Mouse (Mus musculus) hindbrain, embryonic 13.5 days (tissue): ENCODE data around the gene 2900026A02Rik. TPM values are rescaled to one million over a fixed set of nuclear protein-coding genes. Genes with fewer than 3 reads are reported as not detected.
A peak's percentile ranks its signal among the peaks of the same experiment; 100 is the strongest.

Experiments used
- ATAC-seq: fragments of 200-750 bp; cut with Nextera tagmentation; 2 replicates; pipeline ENCODE4 v1.8.0; 2017; ENCODE audit warnings: moderate TSS enrichment; ENCODE audit not compliant: low FRiP score
- H3K27ac ChIP-seq: fragments of 300-500 bp; sonication (generic); 2 replicates; pipeline ENCODE4 v1.5.1; 2015; ENCODE audit warnings: inconsistent platforms, mild to moderate bottlenecking, moderate library complexity
- H3K27me3 ChIP-seq: fragments of 300-500 bp; sonication (generic); 2 replicates; pipeline ENCODE4 v1.6.1; 2015; ENCODE audit warnings: mild to moderate bottlenecking, inconsistent platforms
- H3K36me3 ChIP-seq: fragments of 300-500 bp; sonication (generic); 2 replicates; pipeline ENCODE4 v1.6.1; 2015; ENCODE audit warnings: mild to moderate bottlenecking, inconsistent platforms
- H3K4me1 ChIP-seq: fragments of 300-500 bp; sonication (generic); replicated peaks from 2 replicates; pipeline ENCODE4 v1.6.1; 2015; ENCODE audit warnings: inconsistent platforms
- H3K4me2 ChIP-seq: fragments of 300-500 bp; sonication (generic); 2 replicates; pipeline ENCODE4 v1.6.1; 2015; ENCODE audit warnings: inconsistent platforms, mild to moderate bottlenecking, moderate library complexity
- H3K4me3 ChIP-seq: fragments of 300-500 bp; sonication (generic); 2 replicates; pipeline ENCODE4 v1.5.1; 2015; ENCODE audit warnings: mild to moderate bottlenecking, inconsistent platforms
- H3K9ac ChIP-seq: fragments of 300-500 bp; sonication (generic); 2 replicates; pipeline ENCODE4 v1.6.1; 2015; ENCODE audit warnings: mild to moderate bottlenecking, inconsistent platforms
- H3K9me3 ChIP-seq: fragments of 300-500 bp; sonication (generic); 2 replicates; pipeline ENCODE4 v1.6.1; 2016; ENCODE audit warnings: inconsistent platforms
- WGBS: fragments of 180-500 bp; shearing (Covaris S2); methylation state at CpG from one replicate; pipeline ENCODE4 v1.1.7; 2015; 5-methylcytosine and 5-hydroxymethylcytosine counted together
- polyA plus RNA-seq: library from polyadenylated mRNA; unstranded; fragments of >200 nt; fragmentation: Nextera tagmentation; extraction: Ambion mirVana; gene quantifications from 2 replicates; pipeline ENCODE4 v1.2.1, GENCODE M21; 2015

Gene 2900026A02Rik
- polyA plus RNA-seq, 1 experiment from 2014 or later, result 2.7 TPM

DNA sequence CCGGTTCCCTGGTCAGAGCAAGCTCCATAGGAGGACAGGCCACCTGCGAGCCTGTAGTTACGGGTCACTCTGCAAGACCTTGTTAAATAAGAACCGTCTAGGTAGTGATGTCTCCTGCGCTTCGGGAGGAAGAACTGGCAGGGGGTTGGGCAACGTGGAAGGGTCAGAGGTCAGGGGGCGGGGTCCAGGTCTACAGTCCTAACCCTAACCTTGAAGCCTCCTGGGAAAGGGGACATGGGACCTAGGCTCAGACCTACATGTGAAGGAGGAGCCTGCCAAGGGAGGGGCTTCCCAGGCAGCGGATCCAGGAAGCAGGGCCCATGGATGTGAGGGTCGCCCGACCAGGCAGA lies 11.7 kb downstream of the 2900026A02Rik start:
- ATAC-seq, result 0 out of 2 replicates have a peak, but pooled peaks have one; percentile 1

DNA sequence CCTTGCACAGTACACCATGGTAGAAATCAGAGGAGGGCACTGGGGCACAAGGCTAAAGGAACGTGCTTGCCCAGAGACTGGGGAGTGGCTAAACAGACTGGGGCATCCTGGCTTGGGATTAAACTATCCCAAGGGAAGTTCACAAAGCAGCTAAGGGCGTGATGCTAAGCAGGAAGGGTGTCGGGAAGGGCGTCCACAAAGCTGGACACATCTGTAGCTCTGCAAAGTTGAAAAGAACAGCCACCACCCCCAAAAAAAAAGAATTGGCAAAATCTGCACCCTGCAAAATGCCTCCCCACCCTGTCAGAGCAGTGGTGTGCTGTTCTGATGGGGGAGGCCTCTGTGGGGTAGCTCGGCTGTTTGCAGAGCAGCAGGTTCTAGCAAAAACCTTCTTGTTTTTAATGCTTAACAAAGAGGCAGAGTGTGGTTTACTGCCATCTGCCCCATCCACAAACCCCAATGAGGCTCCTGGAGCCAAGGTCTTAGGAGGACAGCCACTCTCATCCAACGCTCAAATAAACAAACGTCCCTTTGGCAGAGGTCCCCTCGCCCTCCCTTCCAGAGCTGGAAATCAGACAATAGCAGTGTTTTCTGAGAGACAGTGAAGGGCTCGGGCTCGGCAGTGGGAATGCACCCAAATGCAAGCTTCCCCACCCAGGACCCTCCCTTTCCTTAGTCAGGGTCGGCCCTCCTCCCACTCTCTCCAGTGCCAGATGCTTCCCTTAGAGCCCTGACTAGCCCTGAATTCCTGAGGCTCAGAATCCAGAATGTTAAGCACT lies 12.2 kb downstream of the 2900026A02Rik start:
- Histone ChIP-seq H3K36me3 (no peaks in the 10 kb centered on the region), H3K9ac (no peak overlapping the region), H3K4me3 (no peak overlapping the region), H3K27ac (peak overlapping the region; percentile 80), H3K4me2 (no peak overlapping the region), H3K4me1 (peaks cover 38% of the 10 kb centered on the region), H3K27me3 (no peaks in the 10 kb centered on the region), H3K9me3 (no peaks in the 10 kb centered on the region)
- WGBS, result 33% methylated on average over 11 of the region's 11 CpGs
- ATAC-seq, result peak; percentile 76

More for the DNA sequence above, 11.7 kb downstream of the 2900026A02Rik start:
- Histone ChIP-seq H3K9me3 (no peaks in the 10 kb centered on the region), H3K9ac (peak overlapping the region; percentile 46; the same call in 1 of the 2 replicates), H3K27me3 (no peaks in the 10 kb centered on the region), H3K4me2 (no peak overlapping the region), H3K4me1 (peaks cover 38% of the 10 kb centered on the region), H3K27ac (peak overlapping the region; percentile 80), H3K4me3 (no peak overlapping the region), H3K36me3 (no peaks in the 10 kb centered on the region)
- WGBS, result 49% methylated on average over 11 of the region's 11 CpGs

DNA sequence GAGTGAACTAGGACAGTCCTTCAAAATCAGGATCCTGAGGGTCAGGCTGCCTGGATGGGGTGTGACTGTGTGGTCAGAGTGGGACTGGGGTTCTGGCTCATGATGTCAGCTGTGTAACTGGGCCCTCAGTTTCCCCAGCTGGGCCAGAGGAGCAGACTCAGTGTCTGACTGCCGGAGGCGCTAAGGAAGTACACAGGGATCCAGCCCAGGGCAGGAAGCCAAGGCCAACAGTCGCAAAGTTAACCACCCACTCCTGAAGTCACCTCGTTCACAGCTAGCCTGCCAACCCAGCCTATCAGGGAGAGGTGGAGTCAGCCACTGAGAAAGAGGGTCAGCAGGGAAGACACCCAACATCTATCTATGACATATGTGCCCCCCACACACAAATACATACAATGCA lies 13.0 kb downstream of the 2900026A02Rik start:
- 0 out of 2 replicates have a peak, but pooled peaks cover 3% of the 10 kb centered on the region for H3K9me3 ChIP-seq
- no peaks in the 10 kb centered on the region for H3K27me3 ChIP-seq
- ATAC-seq, result no peak
- no peak overlapping the region for H3K9ac ChIP-seq
- H3K27ac ChIP-seq, result peak overlapping the region; percentile 80
- H3K4me1 ChIP-seq, result peaks cover 38% of the 10 kb centered on the region
- no peaks in the 10 kb centered on the region for H3K36me3 ChIP-seq
- no peak overlapping the region for H3K4me3 ChIP-seq
- WGBS, result 82% methylated on average over 4 of the region's 4 CpGs
- H3K4me2 ChIP-seq, result no peak overlapping the region

DNA sequence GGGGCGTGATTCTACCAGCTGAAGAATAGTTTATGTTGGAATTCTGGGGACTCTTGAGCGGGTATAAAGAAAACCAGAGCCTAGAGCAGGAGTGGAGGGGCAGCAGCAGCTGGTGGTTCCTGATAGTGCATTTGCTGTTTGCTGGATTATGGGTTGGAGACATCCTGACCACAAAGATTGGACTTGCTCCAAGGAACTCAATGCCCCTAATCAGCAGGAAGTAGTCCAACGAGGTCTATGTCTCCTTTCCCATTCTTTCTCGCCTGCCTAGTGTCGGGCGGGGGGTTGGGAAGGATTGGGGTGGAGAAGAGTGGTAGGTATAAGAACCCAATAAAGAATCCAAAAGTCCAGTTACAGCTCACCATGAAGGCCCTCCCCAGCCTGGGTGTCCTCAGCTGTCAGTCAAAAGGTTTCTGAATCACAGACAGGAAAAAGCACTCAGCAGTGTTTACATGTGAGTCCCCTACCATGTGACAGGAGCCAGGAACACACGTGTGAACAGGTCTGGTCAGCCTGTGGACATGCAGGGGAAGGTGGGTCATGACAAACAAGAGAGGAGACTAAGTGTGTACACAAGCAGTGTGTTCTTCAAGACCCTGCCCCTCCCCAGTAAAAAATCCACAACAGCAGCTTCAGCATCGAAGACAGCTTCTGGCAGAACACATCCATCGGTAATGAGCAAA lies 14.2 kb downstream of the 2900026A02Rik start:
- WGBS, result 74% methylated on average over 9 of the region's 9 CpGs
- Histone ChIP-seq H3K4me3 (no peak overlapping the region), H3K27me3 (no peaks in the 10 kb centered on the region), H3K9me3 (0 out of 2 replicates have a peak, but pooled peaks cover 5% of the 10 kb centered on the region), H3K4me1 (peaks cover 38% of the 10 kb centered on the region), H3K36me3 (no peaks in the 10 kb centered on the region), H3K27ac (no peak overlapping the region), H3K4me2 (no peak overlapping the region), H3K9ac (no peak overlapping the region)
- no peak for ATAC-seq

DNA sequence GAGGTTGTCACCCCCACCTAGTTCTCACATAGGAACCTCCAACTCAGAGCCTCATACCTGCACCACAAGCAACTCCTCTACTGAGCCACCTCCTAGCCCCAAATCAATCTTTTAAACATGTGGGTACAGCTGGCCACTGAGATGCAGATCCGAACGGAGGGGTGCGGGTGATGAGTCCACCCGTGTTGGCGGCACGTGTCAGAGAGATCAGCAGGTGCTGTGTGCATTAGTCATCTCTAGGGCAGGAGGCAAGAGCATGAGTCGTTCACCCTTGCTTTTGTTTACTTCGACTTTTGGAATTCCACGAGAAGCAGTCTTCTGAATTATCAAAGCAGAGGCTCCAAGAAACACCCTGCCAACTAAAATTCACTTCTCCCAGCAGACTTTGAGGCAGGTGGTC lies 16.8 kb downstream of the 2900026A02Rik start:
- peaks cover 20% of the 10 kb centered on the region for H3K4me1 ChIP-seq
- no peak overlapping the region for H3K27ac ChIP-seq
- H3K4me3 ChIP-seq, result no peak overlapping the region
- no peaks in the 10 kb centered on the region for H3K36me3 ChIP-seq
- H3K4me2 ChIP-seq, result no peak overlapping the region
- WGBS, result 93% methylated on average over 9 of the region's 9 CpGs
- no peak overlapping the region for H3K9ac ChIP-seq
- ATAC-seq, result no peak
- no peaks in the 10 kb centered on the region for H3K27me3 ChIP-seq
- 0 out of 2 replicates have a peak, but pooled peaks cover 5% of the 10 kb centered on the region for H3K9me3 ChIP-seq

DNA sequence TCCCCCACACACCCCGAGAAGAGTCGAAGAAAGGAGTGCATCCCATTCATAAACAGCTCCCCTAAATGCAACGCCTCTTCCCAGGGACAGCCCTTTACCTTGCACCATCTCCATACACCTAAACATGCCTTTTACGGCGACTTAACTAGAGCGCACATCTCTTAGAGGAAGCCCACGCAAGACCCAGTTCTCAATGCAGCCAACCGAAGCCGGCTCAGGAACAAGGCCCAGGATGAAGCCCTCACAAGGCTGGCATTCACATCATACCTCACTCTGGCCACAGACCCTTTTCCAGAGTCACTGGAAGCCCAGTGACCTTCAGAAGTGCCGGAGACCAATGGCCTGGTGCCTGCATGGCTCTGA lies 21.3 kb downstream of the 2900026A02Rik start:
- H3K9ac ChIP-seq, result no peak overlapping the region
- no peak overlapping the region for H3K4me3 ChIP-seq
- H3K36me3 ChIP-seq, result no peaks in the 10 kb centered on the region
- H3K27me3 ChIP-seq, result no peaks in the 10 kb centered on the region
- H3K4me1 ChIP-seq, result 0 out of 2 replicates have a peak, but pooled peaks cover 4% of the 10 kb centered on the region
- ATAC-seq, result no peak
- H3K4me2 ChIP-seq, result no peak overlapping the region
- H3K27ac ChIP-seq, result peak overlapping the region; percentile 25; the same call in 1 of the 2 replicates
- H3K9me3 ChIP-seq, result 0 out of 2 replicates have a peak, but pooled peaks cover 5% of the 10 kb centered on the region
- WGBS, result 90% methylated on average over 10 of the region's 10 CpGs

DNA sequence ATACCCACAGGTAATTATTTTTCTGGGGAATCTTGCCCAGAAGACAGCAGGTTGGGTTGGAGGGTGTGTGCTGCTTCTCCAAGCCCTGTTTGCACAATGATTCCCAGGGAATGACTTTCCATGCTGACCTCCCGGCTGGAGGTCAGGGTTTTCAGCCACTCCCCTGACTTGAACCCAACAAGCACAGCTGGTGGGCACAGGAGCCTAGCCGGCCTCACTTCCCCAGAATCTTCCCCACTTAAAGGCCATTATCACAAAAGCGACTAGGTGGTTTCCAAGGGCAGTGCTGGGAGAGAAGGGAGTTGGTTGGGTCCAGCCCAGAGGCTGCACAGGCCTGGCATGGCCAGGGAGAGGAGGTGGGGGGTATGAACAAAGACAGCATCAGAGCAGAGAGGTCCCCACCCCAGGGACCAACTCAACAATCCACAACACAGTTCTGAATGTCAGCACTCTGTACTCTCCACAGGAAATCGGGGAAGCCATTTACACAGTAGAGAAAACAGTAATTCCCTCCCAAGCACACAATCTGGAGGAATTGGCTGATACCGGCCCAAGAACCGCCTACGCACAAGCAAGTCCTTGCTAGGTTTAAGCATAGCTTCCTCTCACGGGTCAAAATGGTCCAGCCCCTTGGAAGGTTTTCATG lies 21.8 kb downstream of the 2900026A02Rik start:
- Histone ChIP-seq H3K27me3 (no peaks in the 10 kb centered on the region), H3K4me2 (no peak overlapping the region), H3K4me3 (no peak overlapping the region), H3K9ac (no peak overlapping the region), H3K9me3 (0 out of 2 replicates have a peak, but pooled peaks cover 5% of the 10 kb centered on the region), H3K36me3 (no peaks in the 10 kb centered on the region), H3K27ac (peak overlapping the region; percentile 25; the same call in 1 of the 2 replicates), H3K4me1 (0 out of 2 replicates have a peak, but pooled peaks cover 4% of the 10 kb centered on the region)
- no peak for ATAC-seq
- WGBS, result 50% methylated on average over 8 of the region's 8 CpGs

DNA sequence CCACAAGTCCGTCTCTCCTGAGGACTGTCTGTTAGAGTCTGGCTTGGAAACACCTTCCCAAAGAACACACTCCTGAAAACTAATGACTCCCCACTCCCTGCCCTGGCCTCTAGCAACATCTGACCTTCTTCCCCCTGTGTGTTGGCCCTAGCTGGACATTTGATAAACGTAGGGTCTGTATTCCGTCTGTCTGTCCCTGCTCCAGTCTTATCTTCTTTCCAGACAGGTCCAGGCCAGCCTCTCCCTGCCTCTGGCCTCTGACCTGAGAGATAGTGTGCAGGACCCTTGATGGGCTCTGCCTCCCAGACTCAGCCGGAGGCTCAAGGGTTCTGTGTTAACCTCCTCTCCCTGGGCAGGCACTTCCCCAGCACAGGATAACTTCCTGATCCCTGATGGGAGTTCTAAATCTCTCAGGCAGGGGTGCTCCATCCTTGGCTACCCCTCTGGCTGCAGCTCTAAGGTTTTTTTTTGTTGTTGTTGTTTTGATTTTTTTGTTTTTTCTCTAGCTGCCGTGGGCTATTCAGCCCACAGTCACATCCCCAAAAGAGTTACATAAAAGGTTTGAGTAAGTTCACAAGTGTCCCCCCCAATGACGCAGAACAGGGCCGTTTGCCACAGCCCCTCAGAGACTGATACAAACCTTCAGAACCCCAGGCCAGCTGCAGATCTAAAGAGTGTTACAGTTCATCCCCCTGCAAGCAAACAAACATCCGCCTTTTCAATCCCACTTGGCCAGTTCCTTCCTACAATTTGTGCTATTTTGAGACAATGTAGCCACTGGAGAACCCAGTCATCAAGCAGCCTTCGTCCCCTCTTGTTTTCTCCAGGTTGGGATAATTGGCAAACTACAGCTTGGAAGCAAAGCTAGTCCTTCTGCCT lies 23.9 kb downstream of the 2900026A02Rik start:
- no peaks in the 10 kb centered on the region for H3K27me3 ChIP-seq
- no peak for ATAC-seq
- H3K4me2 ChIP-seq, result no peak overlapping the region
- H3K9ac ChIP-seq, result no peak overlapping the region
- WGBS, result 67% methylated on average over 9 of the region's 9 CpGs
- no peaks in the 10 kb centered on the region for H3K36me3 ChIP-seq
- peak overlapping the region; percentile 58 for H3K27ac ChIP-seq
- H3K9me3 ChIP-seq, result no peaks in the 10 kb centered on the region
- H3K4me1 ChIP-seq, result peaks cover 9% of the 10 kb centered on the region; the same call in 1 of the 2 replicates
- no peak overlapping the region for H3K4me3 ChIP-seq

DNA sequence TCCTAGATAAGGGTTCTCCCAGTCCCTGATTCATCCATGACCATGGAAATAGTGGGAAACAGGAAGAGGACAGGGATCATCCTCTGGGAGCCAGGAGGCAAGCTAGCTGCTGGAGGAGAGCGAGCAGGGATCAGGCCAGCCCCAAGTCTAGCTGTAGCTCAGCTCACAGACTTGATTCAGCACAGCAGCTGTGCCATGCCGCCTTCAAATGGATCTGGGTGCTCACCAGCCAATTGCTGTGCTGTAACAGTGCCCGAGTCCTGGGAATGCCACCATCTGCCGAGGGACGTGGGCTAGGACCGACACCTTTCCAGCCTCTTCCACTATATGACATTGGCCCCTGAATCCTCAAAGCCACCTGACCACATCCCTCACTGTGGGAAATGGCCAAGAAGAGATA lies 25.1 kb downstream of the 2900026A02Rik start:
- ATAC-seq, result no peak
- H3K9me3 ChIP-seq, result no peaks in the 10 kb centered on the region
- peaks cover 14% of the 10 kb centered on the region; the same call in 1 of the 2 replicates for H3K4me1 ChIP-seq
- no peak overlapping the region for H3K9ac ChIP-seq
- WGBS, result 90% methylated on average over 6 of the region's 6 CpGs
- H3K27me3 ChIP-seq, result no peaks in the 10 kb centered on the region
- no peak overlapping the region for H3K4me2 ChIP-seq
- no peaks in the 10 kb centered on the region for H3K36me3 ChIP-seq
- H3K4me3 ChIP-seq, result no peak overlapping the region
- H3K27ac ChIP-seq, result no peak overlapping the region

DNA sequence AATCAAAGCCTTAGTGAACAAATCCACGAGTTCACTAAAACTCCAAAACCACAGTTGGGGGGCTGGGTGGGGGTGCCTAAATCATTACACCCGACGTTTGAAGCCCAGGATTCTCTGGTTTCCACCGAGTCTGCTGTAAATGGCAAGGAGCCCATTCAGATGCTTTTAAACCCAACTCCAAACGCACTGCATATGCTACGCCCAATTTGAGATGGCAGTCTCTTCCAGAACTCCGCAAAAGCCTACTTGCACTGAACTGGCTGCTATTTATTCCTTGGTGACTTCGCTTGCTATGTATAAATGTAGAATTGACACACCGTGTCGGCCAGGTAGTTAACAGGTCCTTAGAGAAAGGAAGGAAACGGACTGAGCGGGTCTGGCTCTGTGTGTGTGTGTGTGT lies 25.6 kb downstream of the 2900026A02Rik start:
- no peak for ATAC-seq
- H3K4me3 ChIP-seq, result no peak overlapping the region
- WGBS, result 84% methylated on average over 12 of the region's 12 CpGs
- H3K9me3 ChIP-seq, result no peaks in the 10 kb centered on the region
- no peak overlapping the region for H3K27ac ChIP-seq
- H3K9ac ChIP-seq, result no peak overlapping the region
- H3K27me3 ChIP-seq, result no peaks in the 10 kb centered on the region
- no peak overlapping the region for H3K4me2 ChIP-seq
- no peaks in the 10 kb centered on the region for H3K36me3 ChIP-seq
- peaks cover 14% of the 10 kb centered on the region for H3K4me1 ChIP-seq

DNA sequence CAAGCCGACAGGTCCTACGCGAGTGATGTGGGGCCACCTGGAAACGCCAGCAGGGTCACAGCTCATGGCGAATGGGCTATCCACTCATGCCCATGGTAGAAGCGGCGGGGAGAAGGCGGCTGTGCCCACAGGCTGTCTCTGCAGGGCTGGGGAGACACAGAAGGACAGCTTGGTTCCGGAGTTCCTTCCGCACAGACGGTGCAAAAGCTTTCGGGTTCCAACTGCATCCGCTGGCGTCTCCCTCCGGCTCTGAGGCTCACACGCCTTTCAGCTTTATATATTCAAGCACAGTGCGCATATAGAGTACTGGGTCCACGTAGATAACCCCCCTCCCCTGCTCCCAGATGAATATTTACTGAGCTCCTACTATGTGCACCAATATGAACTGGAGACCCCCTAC lies 27.3 kb downstream of the 2900026A02Rik start:
- no peak overlapping the region for H3K27ac ChIP-seq
- 92% methylated on average over 18 of the region's 18 CpGs for WGBS
- H3K4me2 ChIP-seq, result no peak overlapping the region
- no peak for ATAC-seq
- no peaks in the 10 kb centered on the region for H3K27me3 ChIP-seq
- no peaks in the 10 kb centered on the region for H3K36me3 ChIP-seq
- no peak overlapping the region for H3K9ac ChIP-seq
- H3K4me3 ChIP-seq, result no peak overlapping the region
- H3K9me3 ChIP-seq, result no peaks in the 10 kb centered on the region
- peaks cover 10% of the 10 kb centered on the region for H3K4me1 ChIP-seq
